ENCODE assay signal across 31 mouse cellular contexts in genomic region chr8:104048037-104048436, GRCm38 (mm10). TPM values are rescaled to one million over a fixed set of nuclear protein-coding genes. Genes with fewer than 3 reads are reported as not detected.
A peak's percentile ranks its signal among the peaks of the same experiment; 100 is the strongest.
DNase-seq lines count a peak whose midpoint lies in the region; TF ChIP-seq lines count a peak whose summit lies in the region.
"Had no signal": no experiment of that assay in that cellular context is flagged by ENCODE, and none has a peak within 500 bp of the region (broad histone marks: within the 10 kb centered on the region; RNA-seq: fewer than 3 reads in every experiment).

No protein-coding gene starts in this region.

- DNase-seq in layer of hippocampus, adult 11-12 months (ENCODE audit: low spot score), result peak; percentile 21
- no peak for DNase-seq in layer of hippocampus, postnatal 25 days (ENCODE audit: extremely low spot score in 1 of 2, low spot score in 1 of 2)
- peak; percentile 82 for DNase-seq in right cerebral cortex, adult 18-20 months
- DNase-seq in right cerebral cortex, postnatal 14 days, result no peak
- DNase-seq in right cerebral cortex, postnatal 36 days (ENCODE audit: low spot score in 2 of 2), result peak; percentile 37 to 76
- DNase-seq in kidney, postnatal 14 days, result no peak
- DNase-seq: adrenal gland, postnatal 14 days; cerebellum, adult 11-12 months; cerebellum, adult 9-11 months; gastrocnemius, adult 2 months; gastrocnemius, postnatal 36 days; heart, adult 18-20 months; heart, postnatal 4 days; kidney, adult 8-10 months; liver, embryonic 13.5 days; lung, adult 18-20 months; thymus, postnatal 14 days had no signal

- H3K27ac ChIP-seq in cortical plate, adult 2 months (ENCODE audit: insufficient read depth, low read length), result peak overlapping the region; percentile 51; the same call in 1 of the 2 replicates
- H3K27ac ChIP-seq: embryonic facial prominence, embryonic 13.5 days; forebrain, embryonic 10.5 days; forebrain, embryonic 15.5 days; gastrocnemius, adult 2 months; hindbrain, embryonic 13.5 days; kidney, postnatal 0 days; limb, embryonic 10.5 days; limb, embryonic 15.5 days; liver, embryonic 13.5 days; macrophage; midbrain, embryonic 13.5 days had no signal

- no peak overlapping the region for H3K4me3 ChIP-seq in cortical plate, adult 2 months (ENCODE audit: insufficient read depth, low read length)
- H3K4me3 ChIP-seq: embryonic facial prominence, embryonic 13.5 days; forebrain, embryonic 10.5 days; forebrain, embryonic 15.5 days; gastrocnemius, adult 2 months; hindbrain, embryonic 13.5 days; limb, embryonic 10.5 days; limb, embryonic 15.5 days; liver, embryonic 13.5 days; midbrain, embryonic 13.5 days had no signal

- no peak for TF ChIP-seq CTCF in cortical plate, adult 2 months (IDR thresholded peaks at IDR 0.05; ENCODE audit: extremely low read depth, insufficient read depth, low read length)

- H3K4me1 ChIP-seq in cortical plate, adult 2 months (ENCODE audit: control insufficient read depth, insufficient read depth, low read length), result peaks cover 1% of the 10 kb centered on the region; the same call in 1 of the 2 replicates
- H3K4me1 ChIP-seq: forebrain, embryonic 15.5 days; liver, embryonic 13.5 days had no signal

- TF ChIP-seq POLR2A in cortical plate, adult 2 months (IDR thresholded peaks at IDR 0.05; ENCODE audit: extremely low read depth, insufficient read depth, low read length), result peak; percentile 28; the same call in 1 of the 2 replicates

RNA-seq across cellular contexts. Expression of gene Cdh5, which starts 53.4 kb away (rescaled TPM):
- 10 to 100 TPM in 1 of 2 experiments, 1 to 10 TPM in 1; 8.5 to 10.3 TPM for total RNA-seq in layer of hippocampus, postnatal 25 days (2021)
- 11.7 and 11.8 TPM in 2 replicates for polyA plus RNA-seq in cortical plate, adult 2 months (2012; rRNA removed)
- total RNA-seq: megakaryocyte-erythroid progenitor cell, adult 5-6 weeks; monocyte, adult 5-6 weeks; neutrophil, adult 5-6 weeks had no signal
- polyA plus RNA-seq: CD4-positive, CD25-positive, alpha-beta regulatory T cell, adult 4 months had no signal

Comparison
In these comparisons a context has a peak if more than half of its experiments do, and no peak if none do; other contexts are left out.
1. DNase-seq: peak in layer of hippocampus, adult 11-12 months (single experiment), right cerebral cortex, adult 18-20 months (single experiment) and right cerebral cortex, postnatal 36 days (2 of 2); none in layer of hippocampus, postnatal 25 days (0 of 2), right cerebral cortex, postnatal 14 days (single experiment) and kidney, postnatal 14 days (single experiment).